Mouse (Mus musculus) megakaryocyte, embryonic 14.5 days (primary cell): ENCODE measurements around the gene Otop3.

Experiments
- FLI1 ChIP-seq: IDR thresholded peaks from 2 replicates; pipeline ENCODE4 v1.6.1; 2012; ENCODE audit warnings: low read length, inconsistent platforms, mixed read lengths
- GATA1 ChIP-seq: IDR thresholded peaks from 3 replicates; pipeline ENCODE4 v1.6.1; 2012; ENCODE audit warnings: mixed read lengths, low read length, inconsistent platforms, borderline replicate concordance

- TF ChIP-seq GATA1 (no peak), FLI1 (no peak)
These were observed 32.9 kb downstream of the Otop3 start, which contains the start of gene Hid1 for GRCm38 (mm10) chr11:115367395-115367944.
